Mouse (Mus musculus) small intestine, adult 2 months (tissue): ENCODE results near the gene Dpp6.

Experiments
- CTCF ChIP-seq: fragments of 200-500 bp; IDR thresholded peaks from 2 replicates; pipeline ENCODE4 v1.5.1; 2012; ENCODE audit warnings: low read depth, mild to moderate bottlenecking, control low read depth, inconsistent platforms, low read length, moderate library complexity, mixed read lengths; ENCODE audit not compliant: insufficient replicate concordance, insufficient read length; ENCODE audit errors: extremely low read depth
- POLR2A ChIP-seq: fragments of 200-500 bp; IDR thresholded peaks from 2 replicates; pipeline ENCODE4 v1.6.1; 2012; ENCODE audit warnings: low read depth, mild to moderate bottlenecking, control low read depth, inconsistent platforms, low read length, moderate library complexity

DNA sequence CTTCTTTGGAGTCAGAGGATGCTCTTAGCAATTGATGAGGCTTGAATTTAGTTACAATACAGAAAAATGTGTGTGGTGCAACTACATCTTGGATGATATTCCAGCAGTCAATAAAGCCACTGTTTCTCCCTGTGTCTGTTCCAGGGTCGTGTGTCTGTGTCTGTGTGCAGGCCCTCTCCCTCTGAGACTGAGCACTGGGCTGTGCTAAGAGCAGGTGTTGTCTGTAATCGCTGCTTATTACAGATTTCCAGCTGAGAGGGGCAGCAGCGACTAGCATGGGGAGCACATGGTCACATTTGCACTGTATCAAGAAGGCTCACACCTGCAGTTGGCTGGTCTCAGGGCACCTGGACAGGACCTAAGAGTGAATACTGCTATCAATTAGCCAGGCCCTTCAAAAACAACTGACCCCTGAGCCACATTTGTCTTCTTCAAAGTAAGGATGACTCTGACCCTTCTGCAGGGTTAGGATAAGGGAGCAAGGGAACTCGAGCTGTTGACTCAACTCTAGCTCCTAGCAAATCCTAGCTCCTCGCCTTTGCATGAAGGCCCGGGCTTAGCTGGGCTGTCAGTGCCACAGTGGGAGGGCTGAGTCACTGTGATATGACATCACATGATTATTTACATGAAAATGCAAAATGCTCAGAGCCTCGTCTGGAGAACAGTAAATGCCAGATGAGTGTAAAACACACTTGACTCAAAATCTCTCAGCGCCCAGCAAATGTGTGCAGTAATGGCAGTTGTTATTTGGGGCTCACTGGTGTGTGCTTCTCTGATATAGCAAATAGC, 771.2 kb downstream of the Dpp6 start:
- TF ChIP-seq POLR2A (no peak), CTCF (no peak)
